In the genomic region with DNA sequence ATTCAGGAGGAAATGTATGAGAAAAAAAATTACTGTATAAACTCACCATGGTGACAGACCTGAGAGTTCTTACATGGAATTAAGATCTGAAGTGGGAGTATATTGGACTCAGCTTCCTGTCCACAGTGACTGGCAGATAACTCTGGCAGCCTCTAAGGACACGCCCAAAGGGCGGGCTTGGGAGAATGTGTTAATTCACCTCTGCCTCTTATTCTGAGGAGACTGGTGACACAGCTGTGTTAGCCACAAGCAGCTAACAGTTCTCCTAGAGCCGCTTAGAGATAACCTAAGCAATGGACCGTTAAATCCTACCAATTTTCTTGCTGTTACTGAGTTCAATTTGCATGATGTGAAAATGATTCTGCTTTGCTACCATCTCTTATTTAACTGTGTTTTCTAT, we compare ENCODE assay signal across 9 mouse cellular contexts.
DNase-seq lines count a peak whose midpoint lies in the region; ATAC-seq and TF ChIP-seq lines count a peak whose summit lies in the region.
"Had no signal": no experiment of that assay in that cellular context is flagged by ENCODE, and none has a peak within 500 bp of the region (broad histone marks: within the 10 kb centered on the region; RNA-seq: fewer than 3 reads in every experiment).

No protein-coding gene starts in this region.

- TF ChIP-seq CTCF in CH12.LX (conservative IDR thresholded peaks at IDR 0.05 in 1 of 2, IDR thresholded peaks at IDR 0.05 in 1 of 2; ENCODE audit: low read depth in 2 of 2, low read length in 2 of 2): no peak

- peak; percentile 80 for ATAC-seq in granulocyte monocyte progenitor cell, adult 5-6 weeks (replicated peaks; ENCODE audit: poor library complexity, severe bottlenecking)
- no peak for ATAC-seq in hindbrain, embryonic 16.5 days

- H3K9me3 ChIP-seq in CH12.LX (replicated peaks; ENCODE audit: low read length): no peaks in the 10 kb centered on the region
- no peaks in the 10 kb centered on the region for H3K9me3 ChIP-seq in hindbrain, embryonic 16.5 days (ENCODE audit: control insufficient read depth, low read length)
- H3K9me3 ChIP-seq: hindbrain, embryonic 15.5 days had no signal

- H3K9ac ChIP-seq in CH12.LX (ENCODE audit: insufficient read depth, low read depth): peak overlapping the region; percentile 47; the same call in 1 of the 2 replicates
- no peak overlapping the region for H3K9ac ChIP-seq in hindbrain, embryonic 16.5 days (ENCODE audit: low read depth, low read length)
- H3K9ac ChIP-seq: hindbrain, embryonic 15.5 days had no signal

- H3K4me1 ChIP-seq in CH12.LX (ENCODE audit: control insufficient read depth in 1 of 2, insufficient read depth in 2 of 2): peaks cover 13 to 65% of the 10 kb centered on the region in 2 experiments
- no peaks in the 10 kb centered on the region for H3K4me1 ChIP-seq in hindbrain, embryonic 16.5 days (ENCODE audit: control insufficient read depth, insufficient read depth, low read depth, low read length)

- peak; percentile 40 for DNase-seq in adrenal gland, postnatal 14 days
- DNase-seq in adrenal gland, adult 18-20 months (ENCODE audit: low spot score in 2 of 2): no peak
- peak; percentile 97 for DNase-seq in CH12.LX (ENCODE audit: extremely low read depth)
- peak; percentile 89 for DNase-seq in liver
- DNase-seq in spleen, postnatal 36 days (ENCODE audit: low spot score in 2 of 2): peak; percentile 45 to 66
- DNase-seq in cerebellum, adult 9-10 months: no peak

- in situ Hi-C loops in CH12.LX (cut with MboI; ENCODE audit: low pct_ligation_motif_present, low pct_unique_long_range_greater_than_20kb, low sequenced_read_pairs): no loop called here

- peak; percentile 32; the same call in 1 of the 2 replicates for TF ChIP-seq EP300 in CH12.LX (IDR thresholded peaks at IDR 0.05; ENCODE audit: low read length)

- WGBS in hindbrain, embryonic 16.5 days: 51% methylated on average over 4 of the region's 4 CpGs

- no peak overlapping the region for H3K27ac ChIP-seq in CH12.LX (ENCODE audit: insufficient read depth, low read depth)
- no peak overlapping the region for H3K27ac ChIP-seq in hindbrain, embryonic 16.5 days (ENCODE audit: low read depth, low read length)
- H3K27ac ChIP-seq: hindbrain, embryonic 15.5 days had no signal

- dilution Hi-C loops in CH12.LX (cut with MboI; ENCODE audit: extremely low pct_ligation_motif_present, extremely low pct_unique_long_range_greater_than_20kb, low sequenced_read_pairs): no loop called here

- H3K4me2 ChIP-seq in CH12.LX (ENCODE audit: insufficient read depth, low read depth, poor library complexity, severe bottlenecking): 0 out of 2 replicates have a peak overlapping the region, but pooled peaks have one; percentile 3
- H3K4me2 ChIP-seq in hindbrain, embryonic 16.5 days (ENCODE audit: low read length): no peak overlapping the region
- H3K4me2 ChIP-seq: hindbrain, embryonic 15.5 days had no signal

- peaks cover 20% of the 10 kb centered on the region for H3K79me2 ChIP-seq in CH12.LX (replicated peaks; ENCODE audit: control insufficient read depth, extremely low read depth, insufficient read depth, poor library complexity, severe bottlenecking)

- H3K27me3 ChIP-seq in CH12.LX (replicated peaks): no peaks in the 10 kb centered on the region
- H3K27me3 ChIP-seq in hindbrain, embryonic 16.5 days (replicated peaks; ENCODE audit: control insufficient read depth, insufficient read depth, low read length): no peaks in the 10 kb centered on the region
- H3K27me3 ChIP-seq: hindbrain, embryonic 15.5 days had no signal

- no peak overlapping the region for H3K4me3 ChIP-seq in CH12.LX (replicated peaks in 1 of 3; ENCODE audit: low read depth in 2 of 3, low read length in 2 of 3, poor library complexity in 1 of 3)
- H3K4me3 ChIP-seq in hindbrain, embryonic 16.5 days (ENCODE audit: low read length): no peak overlapping the region
- H3K4me3 ChIP-seq: hindbrain, embryonic 15.5 days had no signal

- TF ChIP-seq POLR2A in CH12.LX (IDR thresholded peaks at IDR 0.05; ENCODE audit: low read depth, low read length): peak; percentile 63

- no peak; the same call in 1 of the 2 replicates for TF ChIP-seq RAD21 in CH12.LX (IDR thresholded peaks at IDR 0.05; ENCODE audit: low read depth, low read length)

- H3K36me3 ChIP-seq in CH12.LX (replicated peaks in 1 of 2; ENCODE audit: control insufficient read depth in 1 of 2, insufficient read depth in 1 of 2, low read length in 1 of 2): peaks cover 39 to 65% of the 10 kb centered on the region in 2 experiments
- H3K36me3 ChIP-seq in hindbrain, embryonic 16.5 days (ENCODE audit: control insufficient read depth, insufficient read depth, low read length): no peaks in the 10 kb centered on the region
- H3K36me3 ChIP-seq: hindbrain, embryonic 15.5 days had no signal

TF ChIP-seq in CH12.LX, 34 proteins besides CTCF, POLR2A, EP300 and RAD21:
- TF ChIP-seq MEF2A (IDR thresholded peaks at IDR 0.05; ENCODE audit: borderline replicate concordance, low read depth, low read length) (0 out of 2 replicates have a peak, but pooled peaks have one; percentile 21), ETS1 (conservative IDR thresholded peaks at IDR 0.05; ENCODE audit: low read depth, low read length) (peak; percentile 61), NRF1 (IDR thresholded peaks at IDR 0.05; ENCODE audit: low read depth, low read length) (no peak), SMC3 (IDR thresholded peaks at IDR 0.05; ENCODE audit: low read depth, low read length) (0 out of 2 replicates have a peak, but pooled peaks have one; percentile 16), TBP (conservative IDR thresholded peaks at IDR 0.05; ENCODE audit: low read depth, low read length) (peak; percentile 84), MAFK (IDR thresholded peaks at IDR 0.05; ENCODE audit: insufficient replicate concordance, low read length) (no peak), MYC (IDR thresholded peaks at IDR 0.05; ENCODE audit: low read depth, low read length) (0 out of 2 replicates have a peak, but pooled peaks have one; percentile 53), TCF12 (IDR thresholded peaks at IDR 0.05; ENCODE audit: low read depth, low read length) (peak; percentile 64; the same call in 1 of the 2 replicates), MAX (IDR thresholded peaks at IDR 0.05; ENCODE audit: low read length) (no peak), E2F4 (IDR thresholded peaks at IDR 0.05; ENCODE audit: insufficient replicate concordance, low read depth, low read length) (no peak), CHD2 (IDR thresholded peaks at IDR 0.05; ENCODE audit: low read length) (no peak), ZMIZ1 (IDR thresholded peaks at IDR 0.05; ENCODE audit: low read depth, low read length) (0 out of 2 replicates have a peak, but pooled peaks have one; percentile 1), ZKSCAN1 (IDR thresholded peaks at IDR 0.05; ENCODE audit: borderline replicate concordance, low read depth, low read length) (no peak), JUN (IDR thresholded peaks at IDR 0.05; ENCODE audit: insufficient read depth, low read depth, low read length) (no peak), SIN3A (IDR thresholded peaks at IDR 0.05; ENCODE audit: low read length) (peak; percentile 78), KAT2A (IDR thresholded peaks at IDR 0.05; ENCODE audit: insufficient replicate concordance, low read length) (no peak), ELF1 (IDR thresholded peaks at IDR 0.05; ENCODE audit: low read depth, low read length) (0 out of 2 replicates have a peak, but pooled peaks have one; percentile 51)

Comparison
In these comparisons a context has a peak if more than half of its experiments do, and no peak if none do; other contexts are left out.
1. DNase-seq: peak in adrenal gland, postnatal 14 days (single experiment), CH12.LX (single experiment), liver (single experiment) and spleen, postnatal 36 days (2 of 2); none in adrenal gland, adult 18-20 months (0 of 2) and cerebellum, adult 9-10 months (single experiment).